Mouse (Mus musculus) ES-E14 (cell line): ENCODE measurements around the gene Blmh. TPM values are rescaled to one million over a fixed set of nuclear protein-coding genes. Genes with fewer than 3 reads are reported as not detected.

Experiments
- DNase-seq: peaks from one replicate; pipeline ENCODE4 v3.0.0-alpha.2; 2013; ENCODE audit warnings: low read depth, low spot score
- H3K27ac ChIP-seq: 2 replicates; pipeline ENCODE4 v1.5.1; 2012; ENCODE audit warnings: low read depth, mild to moderate bottlenecking, low read length, moderate library complexity, mixed read lengths; ENCODE audit not compliant: poor library complexity, insufficient read depth, severe bottlenecking
- H3K36me3 ChIP-seq: 2 replicates; pipeline ENCODE4 v1.6.1; 2012; ENCODE audit warnings: mild to moderate bottlenecking, low read length, moderate library complexity, mixed read lengths; ENCODE audit not compliant: control insufficient read depth, poor library complexity, insufficient read depth, severe bottlenecking
- H3K4me1 ChIP-seq, 2 experiments: fragments of 150-350 bp in 1 of 2; sonication (generic) in 1 of 2; 2 replicates each; pipeline ENCODE4 v1.6.1; 2012; ENCODE audit warnings: low read length in 2 of 2, mild to moderate bottlenecking in 1 of 2, mixed read lengths in 1 of 2; ENCODE audit not compliant: control insufficient read depth in 2 of 2, insufficient read depth in 2 of 2, poor library complexity in 1 of 2
- H3K4me3 ChIP-seq, 2 experiments: fragments of 150-350 bp in 1 of 2; sonication (generic) in 1 of 2; 2 replicates each; pipeline ENCODE4 v1.5.1; 2012; ENCODE audit warnings: low read length in 2 of 2, low read depth in 1 of 2, mild to moderate bottlenecking in 1 of 2, mixed read lengths in 1 of 2; ENCODE audit not compliant: insufficient read depth in 1 of 2, poor library complexity in 1 of 2, severe bottlenecking in 1 of 2
- H3K9ac ChIP-seq: 2 replicates; pipeline ENCODE4 v1.6.1; 2012; ENCODE audit warnings: low read depth, mild to moderate bottlenecking, low read length, mixed read lengths; ENCODE audit not compliant: poor library complexity, insufficient read depth, severe bottlenecking
- H3K9me3 ChIP-seq: fragments of 150-350 bp; sonication (generic); 2 replicates; pipeline ENCODE4 v1.6.1; 2012; ENCODE audit warnings: low read depth, mild to moderate bottlenecking, low read length; ENCODE audit not compliant: control insufficient read depth, insufficient read depth
- CHD2 ChIP-seq: IDR thresholded peaks from 2 replicates; pipeline ENCODE4 v1.6.1; 2014; ENCODE audit warnings: mild to moderate bottlenecking, low read depth, low read length, inconsistent platforms
- HCFC1 ChIP-seq: IDR thresholded peaks from 2 replicates; pipeline ENCODE4 v1.6.1; 2012; ENCODE audit warnings: low read length, inconsistent platforms, borderline replicate concordance; ENCODE audit not compliant: insufficient read depth
- MAFK ChIP-seq: IDR thresholded peaks from 2 replicates; pipeline ENCODE4 v1.6.1; 2014; ENCODE audit warnings: mild to moderate bottlenecking, low read depth, low read length, inconsistent platforms; ENCODE audit not compliant: insufficient read depth
- ZC3H11A ChIP-seq: IDR thresholded peaks from 2 replicates; pipeline ENCODE4 v1.6.1; 2012; ENCODE audit warnings: low read depth, mild to moderate bottlenecking, inconsistent platforms, low read length, borderline replicate concordance
- ZNF384 ChIP-seq: IDR thresholded peaks from 2 replicates; pipeline ENCODE4 v1.6.1; 2012; ENCODE audit warnings: low read depth, low read length, inconsistent platforms
- in situ Hi-C, 2 experiments: fragments of 600-800 bp; cut with MboI; formaldehyde crosslinking; loops; one replicate each; pipeline ENCODE4 v1.15.1; 2025; ENCODE audit warnings: low sequenced_read_pairs in 2 of 2, inconsistent platforms in 1 of 2; ENCODE audit not compliant: unreplicated experiment in 2 of 2
- total RNA-seq: library from RNA; depleted of rRNA; stranded (reverse); fragments of 300-350 nt; gene quantifications from 2 replicates; pipeline ENCODE4 v1.2.3, GENCODE M21; 2012; rRNA removed

Gene Blmh
- 72.0 and 98.8 TPM in 2 replicates for total RNA-seq

- TF ChIP-seq CHD2: no peak
- no peak for TF ChIP-seq HCFC1
- no peak for TF ChIP-seq ZC3H11A
- TF ChIP-seq ZNF384: no peak
- no peak for TF ChIP-seq MAFK
- no peak within 1 kb of the TSS for H3K4me3 ChIP-seq
- H3K9ac ChIP-seq: no peak within 1 kb of the TSS
- H3K27ac ChIP-seq: no peak within 1 kb of the TSS
- H3K9me3 ChIP-seq: no peaks in the 10 kb centered on the region
- DNase-seq: no peak
- in situ Hi-C loops: no loop called here
- no peaks in the 10 kb centered on the region for H3K36me3 ChIP-seq
- H3K4me1 ChIP-seq: no peaks in the 10 kb centered on the region
Measured at GRCm38 (mm10) chr11:76924759-76925236, at the start of gene Blmh. Gene Blmh, plus strand, starts transcription at chr11:76924809.

- Histone ChIP-seq H3K9me3 (no peaks in the 10 kb centered on the region), H3K9ac (no peak overlapping the region), H3K4me1 (no peaks in the 10 kb centered on the region), H3K36me3 (no peaks in the 10 kb centered on the region), H3K4me3 (no peak overlapping the region), H3K27ac (no peak overlapping the region)
- DNase-seq: no peak
- in situ Hi-C loops: no loop called here
- TF ChIP-seq HCFC1 (no peak), ZC3H11A (no peak), ZNF384 (no peak), CHD2 (no peak), MAFK (no peak)
Measured at GRCm38 (mm10) chr11:76879816-76880215, 44.8 kb upstream of the Blmh start.

DNA sequence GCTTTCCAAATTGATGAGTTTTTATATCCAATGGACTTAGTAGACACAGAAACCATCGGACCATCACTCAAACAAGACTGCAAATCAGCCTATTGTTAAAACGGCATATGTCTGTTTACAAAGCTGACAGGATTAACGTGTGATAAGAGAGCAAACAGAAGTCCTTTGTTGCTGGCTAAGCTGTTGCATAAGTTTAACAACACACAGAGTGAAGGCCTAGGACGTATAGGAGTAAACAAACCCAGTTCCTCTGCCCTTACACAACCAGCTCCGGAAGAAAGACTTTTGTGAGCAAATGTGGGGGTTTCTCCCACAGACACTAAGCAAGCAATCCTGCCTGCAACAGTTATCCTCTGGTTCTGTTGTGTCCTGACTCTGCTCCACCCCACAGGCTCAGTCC, 40.2 kb upstream of the Blmh start:
- H3K4me1 ChIP-seq: no peaks in the 10 kb centered on the region
- in situ Hi-C loops: no loop called here
- no peak overlapping the region for H3K9ac ChIP-seq
- H3K36me3 ChIP-seq: no peaks in the 10 kb centered on the region
- no peak for DNase-seq
- H3K27ac ChIP-seq: no peak overlapping the region
- TF ChIP-seq ZC3H11A (no peak), HCFC1 (no peak), ZNF384 (no peak)
- no peaks in the 10 kb centered on the region for H3K9me3 ChIP-seq
- H3K4me3 ChIP-seq: no peak overlapping the region

- in situ Hi-C loops: no loop called here
- H3K9me3 ChIP-seq: no peaks in the 10 kb centered on the region
- H3K27ac ChIP-seq: no peak overlapping the region
- no peak overlapping the region for H3K4me3 ChIP-seq
- no peak for TF ChIP-seq ZNF384
- no peak for TF ChIP-seq ZC3H11A
- no peak for TF ChIP-seq HCFC1
- TF ChIP-seq CHD2: no peak
- no peak for TF ChIP-seq MAFK
- no peak overlapping the region for H3K9ac ChIP-seq
- DNase-seq: no peak
- H3K4me1 ChIP-seq: no peaks in the 10 kb centered on the region
- no peaks in the 10 kb centered on the region for H3K36me3 ChIP-seq
Measured at GRCm38 (mm10) chr11:76889339-76890164, 35.1 kb upstream of the Blmh start.

GRCm38 (mm10) chr11:76891171-76891570, 33.4 kb upstream of the Blmh start:
- Histone ChIP-seq H3K9ac (no peak overlapping the region), H3K27ac (no peak overlapping the region), H3K4me1 (no peaks in the 10 kb centered on the region), H3K9me3 (no peaks in the 10 kb centered on the region), H3K36me3 (no peaks in the 10 kb centered on the region), H3K4me3 (no peak overlapping the region)
- DNase-seq: no peak
- in situ Hi-C loops: no loop called here
- no peak for TF ChIP-seq ZC3H11A
- no peak for TF ChIP-seq ZNF384
- TF ChIP-seq CHD2: no peak
- no peak for TF ChIP-seq MAFK
- TF ChIP-seq HCFC1: no peak
